Mouse (Mus musculus): ENCODE data around the gene Sfxn2.
"Not testable (repeated sequence)": the region's sequence is repeated elsewhere in the genome, so short reads cannot be mapped to it uniquely, and the experiment has no call there.

Sfxn2 gene

GRCm38 (mm10) chr19:46547565-46547964 is 25.6 kb upstream of the Sfxn2 start:
- DNase-seq, result no peak

GRCm38 (mm10) chr19:46548110-46548509 is 25.1 kb upstream of the Sfxn2 start:
- no peak for DNase-seq

- DNase-seq, result no peak
Measured at GRCm38 (mm10) chr19:46550385-46550784, 22.8 kb upstream of the Sfxn2 start.

GRCm38 (mm10) chr19:46552496-46552895 is 20.7 kb upstream of the Sfxn2 start:
- no peak for DNase-seq

- no peak for DNase-seq
Measured at GRCm38 (mm10) chr19:46553541-46553955, 19.6 kb upstream of the Sfxn2 start.

GRCm38 (mm10) chr19:46558009-46558408 is 15.2 kb upstream of the Sfxn2 start:
- DNase-seq, result no peak

- DNase-seq, result no peak
Measured at GRCm38 (mm10) chr19:46558631-46559030, 14.5 kb upstream of the Sfxn2 start.

GRCm38 (mm10) chr19:46562132-46562531 is 11.0 kb upstream of the Sfxn2 start:
- peak; percentile 19 for DNase-seq

GRCm38 (mm10) chr19:46562581-46563515 is 10.3 kb upstream of the Sfxn2 start:
- DNase-seq, result no peak

GRCm38 (mm10) chr19:46563603-46564002 is 9.6 kb upstream of the Sfxn2 start:
- no peak for DNase-seq

GRCm38 (mm10) chr19:46564043-46564462 is 9.1 kb upstream of the Sfxn2 start:
- no peak for DNase-seq

GRCm38 (mm10) chr19:46571211-46571877 is 1.8 kb upstream of the Sfxn2 start:
- not testable (repeated sequence) for DNase-seq

- no peak for DNase-seq
Measured at GRCm38 (mm10) chr19:46571878-46572244, 1.3 kb upstream of the Sfxn2 start.

GRCm38 (mm10) chr19:46572548-46572947 is 617 bp upstream of the Sfxn2 start:
- DNase-seq, result no peak

- DNase-seq, result no peak
Measured at GRCm38 (mm10) chr19:46573990-46574389, 825 bp downstream of the Sfxn2 start.

GRCm38 (mm10) chr19:46575196-46575595 is 2.0 kb downstream of the Sfxn2 start:
- DNase-seq, result no peak

- DNase-seq, result peak; percentile 79
Measured at GRCm38 (mm10) chr19:46587823-46588508, 14.8 kb downstream of the Sfxn2 start.

GRCm38 (mm10) chr19:46591575-46591974 is 18.4 kb downstream of the Sfxn2 start:
- DNase-seq, result no peak

- DNase-seq, result no peak
Measured at GRCm38 (mm10) chr19:46592751-46593439, 19.7 kb downstream of the Sfxn2 start.

GRCm38 (mm10) chr19:46598187-46598586 is 25.0 kb downstream of the Sfxn2 start:
- DNase-seq, result no peak

GRCm38 (mm10) chr19:46598720-46599252 is 25.6 kb downstream of the Sfxn2 start, which contains the start of gene Wbp1l:
Gene Wbp1l, plus strand, starts transcription at chr19:46599084.
- DNase-seq, result peak; percentile 97

All from right cerebral cortex, postnatal 25 days (tissue).